Mouse (Mus musculus) liver, embryonic 13.5 days (tissue): ENCODE measurements around the gene Chil1. TPM values are rescaled to one million over a fixed set of nuclear protein-coding genes. Genes with fewer than 3 reads are reported as not detected.
A peak's percentile ranks its signal among the peaks of the same experiment; 100 is the strongest.

Source experiments
- ATAC-seq: fragments of 200-750 bp; cut with Nextera tagmentation; 2 replicates; pipeline ENCODE4 v1.8.0; 2017; ENCODE audit warnings: low read depth, mild to moderate bottlenecking, moderate number of reproducible peaks, moderate library complexity
- DNase-seq: peaks from one replicate; pipeline ENCODE4 v3.0.0; 2022
- H3K27ac ChIP-seq: fragments of 300-500 bp; sonication (generic); 2 replicates; pipeline ENCODE4 v1.5.1; 2015; ENCODE audit warnings: moderate library complexity, mild to moderate bottlenecking, inconsistent platforms
- H3K27me3 ChIP-seq: fragments of 300-500 bp; sonication (generic); 2 replicates; pipeline ENCODE4 v1.6.1; 2015; ENCODE audit warnings: mild to moderate bottlenecking, inconsistent platforms
- H3K36me3 ChIP-seq: fragments of 300-500 bp; sonication (generic); 2 replicates; pipeline ENCODE4 v1.6.1; 2015; ENCODE audit warnings: mild to moderate bottlenecking, inconsistent platforms
- H3K4me1 ChIP-seq: fragments of 300-500 bp; sonication (generic); replicated peaks from 2 replicates; pipeline ENCODE4 v1.6.1; 2015; ENCODE audit warnings: inconsistent platforms
- H3K4me2 ChIP-seq: fragments of 300-500 bp; sonication (generic); 2 replicates; pipeline ENCODE4 v1.6.1; 2015; ENCODE audit warnings: inconsistent platforms, mild to moderate bottlenecking, moderate library complexity
- H3K4me3 ChIP-seq: fragments of 300-500 bp; sonication (generic); replicated peaks from 2 replicates; pipeline ENCODE4 v1.5.1; 2015; ENCODE audit warnings: mild to moderate bottlenecking, inconsistent platforms
- H3K9ac ChIP-seq: fragments of 300-500 bp; sonication (generic); 2 replicates; pipeline ENCODE4 v1.6.1; 2015; ENCODE audit warnings: mild to moderate bottlenecking, inconsistent platforms
- H3K9me3 ChIP-seq: fragments of 300-500 bp; sonication (generic); replicated peaks from 2 replicates; pipeline ENCODE4 v1.6.1; 2016; ENCODE audit warnings: inconsistent platforms
- WGBS: fragments of 180-500 bp; shearing (Covaris S2); methylation state at CpG from one replicate; pipeline ENCODE4 v1.1.7; 2015; ENCODE audit not compliant: insufficient replicate concordance; 5-methylcytosine and 5-hydroxymethylcytosine counted together
- polyA plus RNA-seq: library from polyadenylated mRNA; unstranded; fragments of >200 nt; fragmentation: Nextera tagmentation; extraction: Ambion mirVana; gene quantifications from 2 replicates; pipeline ENCODE4 v1.2.1, GENCODE M21; 2015

Chil1 gene
- polyA plus RNA-seq, 1 experiment from 2014 or later: 2.4 TPM

DNA sequence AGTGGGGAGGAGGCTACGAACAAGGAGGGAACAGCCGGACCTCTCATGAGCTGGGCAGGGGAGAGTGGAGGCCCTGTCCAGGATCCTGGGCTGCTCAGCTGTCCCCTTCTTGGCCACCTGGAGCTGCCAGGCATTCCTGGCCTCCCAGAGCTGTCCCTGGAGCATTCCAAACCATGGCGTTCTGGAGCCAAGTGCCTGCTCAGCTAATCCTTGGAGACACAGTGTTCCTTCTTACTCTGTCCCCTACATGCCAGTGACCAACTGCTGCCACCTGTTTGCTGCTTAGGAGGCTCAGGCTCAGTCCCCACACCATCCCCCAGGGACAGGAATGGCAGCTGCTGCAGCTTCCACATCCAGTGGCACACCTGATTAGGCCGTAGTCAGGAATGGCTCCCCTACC is 14.0 kb downstream of the Chil1 start:
- ATAC-seq (no peak), DNase-seq (no peak)
- Histone ChIP-seq H3K27me3 (peaks cover 11% of the 10 kb centered on the region; the same call in 1 of the 2 replicates), H3K36me3 (no peaks in the 10 kb centered on the region), H3K9me3 (no peaks in the 10 kb centered on the region), H3K27ac (no peak overlapping the region), H3K9ac (no peak overlapping the region), H3K4me1 (peaks cover 16% of the 10 kb centered on the region), H3K4me3 (no peak overlapping the region), H3K4me2 (no peak overlapping the region)
- WGBS: 53% methylated on average over 4 of the region's 4 CpGs

DNA sequence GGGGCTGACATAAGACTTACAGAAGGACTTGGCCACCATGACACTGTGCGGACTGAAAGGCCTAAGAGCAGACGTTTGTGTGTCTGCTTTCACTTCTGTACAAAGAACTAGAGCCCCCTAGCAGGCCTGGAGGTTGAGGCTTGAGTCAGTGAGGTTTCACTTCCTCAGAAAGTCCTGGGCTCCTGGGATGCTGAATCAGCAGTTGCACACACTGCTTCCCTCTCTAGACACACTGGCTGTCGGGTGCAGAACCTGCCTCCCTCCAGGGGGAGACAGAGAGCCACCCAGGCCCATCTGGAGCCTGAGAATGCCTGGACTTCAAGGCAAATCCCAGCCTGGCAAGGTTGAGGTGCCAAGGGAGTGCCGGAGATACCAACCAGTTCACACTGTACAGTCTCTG is 14.4 kb downstream of the Chil1 start:
- H3K4me3 ChIP-seq: no peak overlapping the region
- H3K36me3 ChIP-seq: no peaks in the 10 kb centered on the region
- no peak overlapping the region for H3K4me2 ChIP-seq
- peak; percentile 55 for DNase-seq
- H3K9ac ChIP-seq: no peak overlapping the region
- 0 out of 2 replicates have a peak, but pooled peaks have one; percentile 25 for ATAC-seq
- H3K27me3 ChIP-seq: peaks cover 10% of the 10 kb centered on the region; the same call in 1 of the 2 replicates
- WGBS: 42% methylated on average over 4 of the region's 4 CpGs
- H3K4me1 ChIP-seq: peaks cover 16% of the 10 kb centered on the region
- no peaks in the 10 kb centered on the region for H3K9me3 ChIP-seq
- no peak overlapping the region for H3K27ac ChIP-seq

DNA sequence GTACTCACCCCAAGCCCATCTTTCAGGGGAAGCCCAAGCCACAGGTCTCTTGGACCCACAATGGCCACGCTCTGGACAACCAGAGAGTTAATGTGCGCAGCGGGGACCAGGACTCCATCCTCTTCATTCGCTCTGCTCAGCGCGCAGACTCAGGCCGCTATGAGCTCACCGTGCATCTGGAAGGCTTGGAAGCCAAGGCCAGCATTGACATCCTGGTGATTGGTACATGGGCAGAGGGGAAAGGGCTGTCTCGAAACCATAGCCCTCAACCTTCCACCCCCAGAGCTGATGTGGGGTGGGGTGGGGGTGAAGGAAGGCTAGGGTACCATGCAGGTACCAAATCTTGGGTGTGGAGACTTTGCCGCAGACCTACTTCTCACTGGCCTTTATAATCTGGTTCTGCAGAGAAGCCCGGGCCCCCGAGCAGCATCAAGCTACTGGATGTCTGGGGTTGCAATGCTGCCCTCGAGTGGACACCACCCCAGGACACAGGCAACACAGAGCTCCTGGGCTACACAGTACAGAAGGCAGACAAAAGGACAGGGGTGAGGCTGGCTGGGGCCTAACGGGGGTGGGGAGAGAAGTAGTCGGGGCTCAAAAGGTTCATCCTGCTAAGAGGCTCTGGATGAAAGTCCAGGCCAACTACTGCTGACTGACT is 15.5 kb downstream of the Chil1 start:
- H3K27me3 ChIP-seq: peaks cover 10% of the 10 kb centered on the region; the same call in 1 of the 2 replicates
- ATAC-seq: no peak
- no peak for DNase-seq
- H3K4me3 ChIP-seq: no peak overlapping the region
- H3K4me2 ChIP-seq: no peak overlapping the region
- H3K4me1 ChIP-seq: peaks cover 16% of the 10 kb centered on the region
- H3K9ac ChIP-seq: no peak overlapping the region
- no peak overlapping the region for H3K27ac ChIP-seq
- no peaks in the 10 kb centered on the region for H3K9me3 ChIP-seq
- no peaks in the 10 kb centered on the region for H3K36me3 ChIP-seq
- whole genome bisulfite sequencing: 75% methylated on average over 15 of the region's 15 CpGs

DNA sequence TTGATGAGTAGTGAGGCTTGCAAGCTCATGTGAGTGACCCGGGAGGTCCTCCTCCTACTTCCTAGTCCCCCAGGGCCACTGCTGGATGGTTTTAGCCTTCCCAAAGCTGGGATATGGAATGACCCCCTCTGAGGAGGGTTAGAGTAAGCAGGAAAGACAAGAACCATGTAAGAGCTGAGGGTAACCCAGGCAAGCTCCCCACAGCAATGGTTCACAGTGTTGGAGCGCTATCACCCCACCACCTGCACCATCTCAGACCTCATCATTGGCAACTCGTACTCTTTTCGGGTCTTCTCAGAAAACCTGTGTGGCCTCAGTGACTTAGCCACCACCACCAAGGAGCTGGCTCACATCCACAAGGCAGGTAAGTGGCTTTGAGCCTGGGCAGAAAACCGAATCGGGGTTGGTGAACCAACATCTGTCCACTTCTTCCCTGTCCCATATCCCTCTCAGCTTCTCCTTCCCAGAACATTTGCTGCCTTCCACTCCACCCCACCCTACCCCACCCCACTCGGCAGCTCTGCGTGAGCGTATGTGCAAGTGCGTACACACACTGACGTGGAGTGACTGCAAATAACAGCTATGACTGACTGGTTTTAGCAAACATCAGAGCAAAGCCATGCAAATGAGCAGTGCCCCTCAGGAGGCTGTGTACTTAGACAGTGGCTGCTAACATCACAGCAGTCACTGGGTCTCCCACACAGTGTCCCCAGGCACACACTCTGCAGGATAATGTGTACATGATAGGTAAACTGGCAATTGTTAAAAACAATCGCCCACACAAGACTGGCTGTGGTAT is 16.4 kb downstream of the Chil1 start:
- Histone ChIP-seq H3K4me3 (no peak overlapping the region), H3K4me1 (peaks cover 16% of the 10 kb centered on the region), H3K9ac (no peak overlapping the region), H3K9me3 (no peaks in the 10 kb centered on the region), H3K36me3 (no peaks in the 10 kb centered on the region), H3K4me2 (no peak overlapping the region), H3K27ac (no peak overlapping the region), H3K27me3 (peaks cover 9% of the 10 kb centered on the region; the same call in 1 of the 2 replicates)
- DNase-seq (no peak), ATAC-seq (no peak)
- 64% methylated on average over 12 of the region's 12 CpGs for WGBS

DNA sequence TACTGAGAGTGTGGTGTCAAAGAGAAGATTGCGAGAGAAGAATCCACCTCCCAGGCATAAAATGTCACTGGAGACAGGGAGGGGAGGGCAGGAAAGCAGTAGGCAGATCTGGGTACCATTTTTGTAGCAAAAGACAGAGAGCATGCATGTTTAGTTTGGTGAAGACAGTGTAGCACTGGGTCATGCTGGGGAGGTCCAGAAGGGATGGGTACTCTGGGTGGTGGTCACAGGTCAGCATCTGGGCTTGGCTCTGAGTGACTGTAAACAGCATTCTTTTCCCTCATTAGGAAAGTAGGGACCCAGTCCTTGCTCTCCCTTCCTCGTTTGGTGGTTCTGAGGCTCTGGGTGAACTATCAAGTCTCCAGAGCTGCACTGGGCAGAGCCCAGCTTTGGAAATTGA is 18.5 kb downstream of the Chil1 start:
- H3K4me1 ChIP-seq: peaks cover 17% of the 10 kb centered on the region
- peaks cover 7% of the 10 kb centered on the region; the same call in 1 of the 2 replicates for H3K27me3 ChIP-seq
- H3K27ac ChIP-seq: no peak overlapping the region
- no peak overlapping the region for H3K4me3 ChIP-seq
- H3K9ac ChIP-seq: no peak overlapping the region
- ATAC-seq (no peak), DNase-seq (no peak)
- WGBS: 34% methylated on average over 2 of the region's 2 CpGs
- H3K36me3 ChIP-seq: no peaks in the 10 kb centered on the region
- H3K9me3 ChIP-seq: no peaks in the 10 kb centered on the region
- no peak overlapping the region for H3K4me2 ChIP-seq

DNA sequence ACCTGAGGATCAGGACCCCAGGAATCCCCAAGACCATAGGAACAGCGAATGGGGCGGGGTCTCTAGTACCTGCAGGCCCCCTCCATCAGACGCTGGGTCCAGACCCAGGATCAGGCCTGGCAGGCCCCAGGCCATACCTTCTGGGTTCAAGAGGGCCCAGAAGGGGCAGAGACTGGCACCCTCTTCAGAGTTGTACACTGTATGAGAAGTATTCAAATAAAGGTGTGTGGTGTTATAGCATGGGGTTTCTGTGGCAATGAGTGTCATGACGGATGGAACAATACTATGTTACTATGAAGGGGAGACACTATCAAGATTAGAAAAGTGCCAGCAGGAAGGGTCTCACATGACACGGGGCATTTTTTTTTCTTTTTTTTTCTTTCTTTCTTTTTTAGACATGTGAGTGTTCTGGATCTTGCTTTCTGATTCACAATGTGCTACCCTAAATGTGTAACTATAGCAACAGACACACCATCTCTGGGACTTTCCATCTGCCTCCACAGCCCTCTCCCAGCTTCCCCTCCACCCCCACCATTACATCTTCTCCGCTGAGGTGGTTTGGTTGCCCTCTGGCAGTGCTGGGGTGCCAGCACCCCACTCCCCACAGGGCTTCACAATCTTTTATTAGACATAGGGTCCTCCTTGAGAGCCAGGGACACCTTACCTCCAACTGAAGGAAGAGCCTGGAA is 19.2 kb downstream of the Chil1 start:
- ATAC-seq: no peak
- Histone ChIP-seq H3K4me1 (peaks cover 17% of the 10 kb centered on the region), H3K27me3 (peaks cover 7% of the 10 kb centered on the region; the same call in 1 of the 2 replicates), H3K9me3 (no peaks in the 10 kb centered on the region), H3K4me3 (no peak overlapping the region), H3K9ac (no peak overlapping the region), H3K4me2 (no peak overlapping the region), H3K27ac (no peak overlapping the region), H3K36me3 (no peaks in the 10 kb centered on the region)
- 61% methylated on average over 6 of the region's 6 CpGs for WGBS
- DNase-seq: no peak

DNA sequence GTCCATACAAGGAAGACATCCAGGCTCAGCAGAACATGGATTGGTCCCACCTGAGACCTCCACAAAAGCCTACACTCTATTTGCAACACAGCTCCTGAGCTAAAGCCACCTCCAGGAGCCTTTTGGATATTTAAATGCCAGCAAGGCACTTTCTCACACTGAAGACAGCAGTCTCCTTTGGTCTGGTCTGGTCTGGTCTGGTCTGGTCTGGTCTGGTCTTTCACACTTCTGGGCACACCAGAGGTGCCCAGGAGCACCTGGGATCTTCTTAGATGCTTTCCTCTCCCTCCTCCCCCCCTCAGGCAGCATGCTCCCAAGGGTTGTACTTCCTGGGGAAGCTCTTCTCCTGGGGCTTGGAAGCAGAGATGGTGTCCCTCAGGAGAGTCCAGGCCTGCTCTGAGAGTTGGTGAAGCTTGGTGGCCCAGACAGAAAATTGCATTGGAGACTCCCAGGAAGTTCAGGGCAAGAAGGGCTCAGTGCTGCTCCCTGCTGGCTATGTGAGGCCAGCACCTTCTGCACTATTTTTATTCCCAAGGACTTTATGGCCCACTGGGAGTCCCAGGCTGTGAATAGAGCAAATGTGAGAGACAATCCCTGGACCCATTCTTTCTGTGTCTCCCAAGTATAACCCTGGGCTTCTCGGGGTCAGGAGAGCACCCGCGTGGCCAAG is 19.9 kb downstream of the Chil1 start:
- H3K27me3 ChIP-seq: peaks cover 7% of the 10 kb centered on the region; the same call in 1 of the 2 replicates
- no peak overlapping the region for H3K4me3 ChIP-seq
- DNase-seq (peak; percentile 28), ATAC-seq (no peak)
- no peak overlapping the region for H3K9ac ChIP-seq
- H3K4me1 ChIP-seq: peaks cover 21% of the 10 kb centered on the region
- no peaks in the 10 kb centered on the region for H3K36me3 ChIP-seq
- no peak overlapping the region for H3K27ac ChIP-seq
- H3K4me2 ChIP-seq: no peak overlapping the region
- no peaks in the 10 kb centered on the region for H3K9me3 ChIP-seq
- 40% methylated on average over 3 of the region's 3 CpGs for WGBS

DNA sequence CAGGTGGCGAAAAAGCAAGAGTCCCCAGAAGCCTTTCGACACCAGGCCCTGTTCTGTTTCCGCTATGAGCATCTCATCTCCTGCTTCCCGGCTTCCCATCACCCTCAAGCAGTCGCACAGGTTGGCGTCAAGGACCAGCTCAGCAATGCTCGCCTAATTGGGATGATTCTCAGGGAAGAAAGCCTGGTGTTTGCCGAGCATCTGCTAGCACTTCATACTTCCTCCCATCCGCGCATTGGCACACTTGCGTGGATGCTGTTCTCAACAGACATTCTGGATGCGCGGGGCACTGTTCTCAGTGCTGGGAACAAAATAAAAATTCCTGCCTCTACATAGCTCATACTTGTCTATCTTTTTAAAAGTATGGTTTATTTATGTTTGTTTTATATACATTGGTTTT is 22.3 kb downstream of the Chil1 start:
- Histone ChIP-seq H3K9ac (no peak overlapping the region), H3K36me3 (no peaks in the 10 kb centered on the region), H3K4me3 (no peak overlapping the region), H3K27ac (no peak overlapping the region), H3K4me1 (peaks cover 21% of the 10 kb centered on the region), H3K4me2 (no peak overlapping the region), H3K27me3 (peaks cover 6% of the 10 kb centered on the region; the same call in 1 of the 2 replicates), H3K9me3 (no peaks in the 10 kb centered on the region; the same call in 1 of the 2 replicates)
- WGBS: 83% methylated on average over 13 of the region's 13 CpGs
- DNase-seq: no peak
- no peak for ATAC-seq

DNA sequence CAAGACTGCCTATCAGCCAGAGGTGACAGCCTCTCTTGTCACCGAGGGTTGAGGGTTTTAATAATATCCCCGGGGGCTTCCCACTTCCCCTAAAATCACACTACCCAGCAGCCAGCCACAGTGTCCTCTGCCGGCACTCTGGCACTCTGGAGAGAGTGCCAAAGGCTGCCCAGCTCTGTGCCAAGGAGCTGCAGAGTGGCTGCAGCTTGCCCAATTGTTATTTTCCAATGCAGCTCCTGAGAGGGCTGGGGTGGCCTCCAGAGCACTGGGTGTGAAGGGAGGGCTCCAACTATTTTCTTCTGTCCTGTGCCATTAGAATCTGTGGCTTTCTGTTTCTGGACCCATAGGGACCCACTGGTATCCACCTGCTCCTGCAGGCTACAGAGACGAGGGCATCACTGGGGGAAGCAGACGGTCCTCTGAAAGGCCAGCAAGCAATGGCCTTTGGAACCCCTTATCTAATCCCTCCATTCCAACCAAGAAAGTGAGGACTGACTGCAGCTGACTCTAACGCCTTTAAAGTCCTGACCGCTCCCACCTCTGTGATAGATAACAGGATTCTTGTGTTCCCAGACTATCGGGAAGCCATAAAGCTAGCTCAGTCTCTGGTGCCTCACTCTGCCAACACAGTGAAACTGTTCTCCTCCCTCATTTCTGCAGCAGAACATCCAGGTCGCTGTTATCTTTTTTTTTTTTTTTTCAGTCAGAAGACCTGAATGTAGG is 23.5 kb downstream of the Chil1 start:
- H3K9me3 ChIP-seq: no peaks in the 10 kb centered on the region; the same call in 1 of the 2 replicates
- ATAC-seq (peak; percentile 83), DNase-seq (no peak)
- H3K4me2 ChIP-seq: peak overlapping the region; percentile 29
- peaks cover 21% of the 10 kb centered on the region for H3K4me1 ChIP-seq
- peak overlapping the region; percentile 39; the same call in 1 of the 2 replicates for H3K27ac ChIP-seq
- no peaks in the 10 kb centered on the region for H3K36me3 ChIP-seq
- H3K27me3 ChIP-seq: peaks cover 8% of the 10 kb centered on the region; the same call in 1 of the 2 replicates
- H3K4me3 ChIP-seq: no peak overlapping the region
- WGBS: 7% methylated on average over 9 of the region's 9 CpGs
- 0 out of 2 replicates have a peak overlapping the region, but pooled peaks have one; percentile 16 for H3K9ac ChIP-seq

DNA sequence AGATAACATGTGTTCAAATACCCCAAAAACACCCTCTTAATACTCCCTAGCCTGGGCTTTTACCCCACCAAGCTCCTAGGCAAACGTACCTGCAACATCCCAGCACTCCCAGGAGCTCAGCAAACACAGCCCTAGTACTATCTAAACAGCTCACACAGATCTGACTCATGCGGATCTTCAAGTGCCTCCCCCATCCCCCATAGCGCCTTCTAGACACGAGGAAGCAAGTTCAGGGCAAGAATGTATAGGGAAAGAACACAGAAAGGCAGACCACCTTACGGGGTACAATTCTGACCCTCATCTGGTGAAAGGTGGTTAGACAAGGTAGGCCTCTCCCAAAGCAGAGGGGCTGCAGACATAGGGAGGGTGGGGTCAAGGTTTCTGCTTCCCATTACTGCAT is 24.1 kb downstream of the Chil1 start:
- DNase-seq: no peak
- Histone ChIP-seq H3K4me2 (peak overlapping the region; percentile 29), H3K27me3 (peaks cover 7% of the 10 kb centered on the region), H3K9ac (no peak overlapping the region), H3K9me3 (no peaks in the 10 kb centered on the region; the same call in 1 of the 2 replicates), H3K4me1 (peaks cover 21% of the 10 kb centered on the region), H3K27ac (no peak overlapping the region), H3K4me3 (no peak overlapping the region), H3K36me3 (no peaks in the 10 kb centered on the region)
- ATAC-seq: peak; percentile 67
- 21% methylated on average over 5 of the region's 5 CpGs for WGBS
